23 mouse cellular contexts compared by ENCODE assay signal in genomic region chr13:104869907-104870306, GRCm38 (mm10). TPM values are rescaled to one million over a fixed set of nuclear protein-coding genes. Genes with fewer than 3 reads are reported as not detected.
"Had no signal": no experiment of that assay in that cellular context is flagged by ENCODE, and none has a peak within 500 bp of the region (broad histone marks: within the 10 kb centered on the region; RNA-seq: fewer than 3 reads in every experiment).

No protein-coding gene starts in this region.

- H3K27ac ChIP-seq: liver, embryonic 14.5 days; midbrain, embryonic 10.5 days; neural tube, embryonic 13.5 days; neural tube, embryonic 15.5 days had no signal

- ATAC-seq: midbrain, embryonic 16.5 days had no signal

- H3K4me2 ChIP-seq: lung, embryonic 14.5 days; neural tube, embryonic 13.5 days; neural tube, embryonic 15.5 days had no signal

- DNase-seq: lung, adult 18-20 months; lung, embryonic 14.5 days; lung, postnatal 10 days; lung, postnatal 4 days; midbrain, embryonic 14.5 days; retina, postnatal 1 day; right cerebral cortex, postnatal 14 days; right cerebral cortex, postnatal 4 days; spleen, adult 18-20 months; thymus, adult 2 months; thymus, postnatal 25 days; thymus, postnatal 4 days had no signal

- H3K4me3 ChIP-seq: midbrain, embryonic 10.5 days; myocyte; neural tube, embryonic 13.5 days; neural tube, embryonic 15.5 days had no signal

- H3K9ac ChIP-seq: liver, embryonic 14.5 days; lung, embryonic 14.5 days; neural tube, embryonic 13.5 days; neural tube, embryonic 15.5 days had no signal

- H3K9me3 ChIP-seq: midbrain, embryonic 10.5 days; neural tube, embryonic 13.5 days; neural tube, embryonic 15.5 days had no signal

- H3K4me1 ChIP-seq: midbrain, embryonic 10.5 days; neural tube, embryonic 13.5 days; neural tube, embryonic 15.5 days had no signal

- H3K36me3 ChIP-seq: midbrain, embryonic 10.5 days; neural tube, embryonic 13.5 days; neural tube, embryonic 15.5 days had no signal

RNA-seq across cellular contexts. Expression of gene Shisal2b, which starts 6.2 kb away (rescaled TPM):
- total RNA-seq: megakaryocyte, adult 5-6 weeks; megakaryocyte-erythroid progenitor cell, adult 5-6 weeks had no signal
- polyA plus RNA-seq: liver, embryonic 14.5 days; liver, embryonic 16.5 days; myocyte; testis, adult 2 months; thymus, adult 2 months; urinary bladder, adult 2 months had no signal
